Mouse (Mus musculus) intestine, embryonic 14.5 days (tissue): ENCODE results near the gene Tma7. TPM values are rescaled to one million over a fixed set of nuclear protein-coding genes. Genes with fewer than 3 reads are reported as not detected.

Source experiments
- ATAC-seq: fragments of 200-750 bp; cut with Nextera tagmentation; replicated peaks from 2 replicates; pipeline ENCODE4 v1.8.0; 2017; ENCODE audit warnings: low read depth, moderate number of reproducible peaks, moderate TSS enrichment, moderate library complexity; ENCODE audit not compliant: low FRiP score, low TSS enrichment
- DNase-seq: peaks from one replicate; pipeline ENCODE4 v3.0.0-alpha.2; 2018; ENCODE audit warnings: low spot score
- H3K27ac ChIP-seq: fragments of 300-500 bp; sonication (generic); 2 replicates; pipeline ENCODE4 v1.5.1; 2014; ENCODE audit warnings: low read depth, mild to moderate bottlenecking, control low read depth
- H3K27me3 ChIP-seq: fragments of 300-500 bp; sonication (generic); replicated peaks from 2 replicates; pipeline ENCODE4 v1.6.1; 2014; ENCODE audit warnings: low read length, control low read depth; ENCODE audit not compliant: control insufficient read depth, insufficient read depth
- H3K36me3 ChIP-seq: fragments of 300-500 bp; sonication (generic); 2 replicates; pipeline ENCODE4 v1.6.1; 2014; ENCODE audit warnings: low read length, control low read depth; ENCODE audit not compliant: control insufficient read depth, insufficient read depth
- H3K4me1 ChIP-seq: fragments of 300-500 bp; sonication (generic); replicated peaks from 2 replicates; pipeline ENCODE4 v1.6.1; 2014; ENCODE audit warnings: low read length, control low read depth, mixed read lengths; ENCODE audit not compliant: control insufficient read depth, insufficient read depth
- H3K4me2 ChIP-seq: fragments of 300-500 bp; sonication (generic); 2 replicates; pipeline ENCODE4 v1.6.1; 2014; ENCODE audit warnings: low read length
- H3K4me3 ChIP-seq: fragments of 300-500 bp; sonication (generic); 2 replicates; pipeline ENCODE4 v1.5.1; 2014; ENCODE audit warnings: low read depth, low read length, control low read depth, mixed read lengths
- H3K9ac ChIP-seq: fragments of 300-500 bp; sonication (generic); 2 replicates; pipeline ENCODE4 v1.6.1; 2014; ENCODE audit warnings: mild to moderate bottlenecking, low read length
- H3K9me3 ChIP-seq: fragments of 300-500 bp; sonication (generic); 2 replicates; pipeline ENCODE4 v1.6.1; 2016; ENCODE audit warnings: low read length, control low read depth; ENCODE audit not compliant: control insufficient read depth
- WGBS: fragments of 180-500 bp; shearing (Covaris S2); extraction: QIAGEN DNeasy Blood & Tissue Kit; methylation state at CpG from one replicate; pipeline ENCODE4 v1.1.7; 2014; 5-methylcytosine and 5-hydroxymethylcytosine counted together
- polyA plus RNA-seq: library from polyadenylated mRNA; unstranded; fragments of >200 nt; fragmentation: Nextera tagmentation; extraction: Ambion mirVana; gene quantifications from 2 replicates; pipeline ENCODE4 v1.2.1, GENCODE M21; 2014

The Tma7 gene
- polyA plus RNA-seq, 1 experiment from 2014 or later = 682 TPM

- no peak overlapping the region for H3K9ac ChIP-seq
- peaks cover 20% of the 10 kb centered on the region for H3K36me3 ChIP-seq
- no peak for DNase-seq
Measured at GRCm38 (mm10) chr9:109051011-109051501, 31.3 kb downstream of the Tma7 start.

GRCm38 (mm10) chr9:109050674-109050997 lies 31.8 kb downstream of the Tma7 start:
- DNase-seq (no peak), ATAC-seq (no peak)
- H3K9ac ChIP-seq = no peak overlapping the region
- H3K27me3 ChIP-seq = no peaks in the 10 kb centered on the region
- 81% methylated on average over 3 of the region's 3 CpGs for WGBS
- H3K27ac ChIP-seq = no peak overlapping the region
- peaks cover 7% of the 10 kb centered on the region for H3K4me1 ChIP-seq
- no peak overlapping the region for H3K4me2 ChIP-seq
- no peak overlapping the region for H3K4me3 ChIP-seq
- no peaks in the 10 kb centered on the region for H3K9me3 ChIP-seq
- H3K36me3 ChIP-seq = peaks cover 18% of the 10 kb centered on the region

More at GRCm38 (mm10) chr9:109051011-109051501, 31.3 kb downstream of the Tma7 start:
- Histone ChIP-seq H3K4me3 (no peak overlapping the region), H3K27me3 (no peaks in the 10 kb centered on the region), H3K9me3 (no peaks in the 10 kb centered on the region), H3K27ac (no peak overlapping the region), H3K4me2 (no peak overlapping the region), H3K4me1 (peaks cover 7% of the 10 kb centered on the region)
- no peak for ATAC-seq
- 90% methylated on average over 13 of the region's 13 CpGs for WGBS

GRCm38 (mm10) chr9:109049996-109050673 lies 32.3 kb downstream of the Tma7 start:
- DNase-seq = no peak
- H3K9ac ChIP-seq = no peak overlapping the region
- no peaks in the 10 kb centered on the region for H3K27me3 ChIP-seq
- no peak overlapping the region for H3K4me3 ChIP-seq
- H3K9me3 ChIP-seq = no peaks in the 10 kb centered on the region
- H3K27ac ChIP-seq = no peak overlapping the region
- peaks cover 18% of the 10 kb centered on the region for H3K36me3 ChIP-seq
- WGBS = 82% methylated on average over 9 of the region's 9 CpGs
- ATAC-seq = no peak
- peaks cover 3% of the 10 kb centered on the region; the same call in 1 of the 2 replicates for H3K4me1 ChIP-seq
- no peak overlapping the region for H3K4me2 ChIP-seq

- Histone ChIP-seq H3K9ac (no peak overlapping the region), H3K36me3 (peaks cover 18% of the 10 kb centered on the region), H3K4me2 (no peak overlapping the region), H3K27ac (no peak overlapping the region), H3K9me3 (no peaks in the 10 kb centered on the region), H3K4me1 (no peaks in the 10 kb centered on the region), H3K27me3 (no peaks in the 10 kb centered on the region), H3K4me3 (no peak overlapping the region)
- DNase-seq (no peak), ATAC-seq (no peak)
- WGBS = 67% methylated on average over 7 of the region's 7 CpGs
Measured at GRCm38 (mm10) chr9:109049316-109049715, 33.1 kb downstream of the Tma7 start.

- Histone ChIP-seq H3K9me3 (no peaks in the 10 kb centered on the region), H3K27me3 (no peaks in the 10 kb centered on the region), H3K4me1 (no peaks in the 10 kb centered on the region), H3K9ac (no peak overlapping the region), H3K4me2 (no peak overlapping the region), H3K36me3 (peaks cover 9% of the 10 kb centered on the region; the same call in 1 of the 2 replicates), H3K4me3 (no peak overlapping the region), H3K27ac (no peak overlapping the region)
- no peak for ATAC-seq
- DNase-seq = no peak
- WGBS = 38% methylated on average over 5 of the region's 5 CpGs
Measured at GRCm38 (mm10) chr9:109046306-109046705, 36.1 kb downstream of the Tma7 start.

GRCm38 (mm10) chr9:109041351-109041750 lies 41.0 kb downstream of the Tma7 start:
- Histone ChIP-seq H3K9me3 (no peaks in the 10 kb centered on the region), H3K4me3 (no peak overlapping the region), H3K27me3 (no peaks in the 10 kb centered on the region), H3K9ac (no peak overlapping the region), H3K27ac (no peak overlapping the region), H3K36me3 (no peaks in the 10 kb centered on the region), H3K4me1 (peaks cover 21% of the 10 kb centered on the region), H3K4me2 (peak overlapping the region; percentile 18; the same call in 1 of the 2 replicates)
- peak; percentile 9 for ATAC-seq
- no peak for DNase-seq
- WGBS = 67% methylated on average over 7 of the region's 7 CpGs

GRCm38 (mm10) chr9:109040906-109041305 lies 41.5 kb downstream of the Tma7 start:
- no peak overlapping the region for H3K9ac ChIP-seq
- 57% methylated on average over 6 of the region's 6 CpGs for WGBS
- H3K27ac ChIP-seq = 0 out of 2 replicates have a peak overlapping the region, but pooled peaks have one; percentile 33

GRCm38 (mm10) chr9:109040216-109040615 lies 42.2 kb downstream of the Tma7 start:
- ATAC-seq (no peak), DNase-seq (no peak)
- no peak overlapping the region for H3K9ac ChIP-seq
- 0 out of 2 replicates have a peak overlapping the region, but pooled peaks have one; percentile 33 for H3K27ac ChIP-seq
- H3K36me3 ChIP-seq = no peaks in the 10 kb centered on the region
- no peak overlapping the region for H3K4me3 ChIP-seq
- no peaks in the 10 kb centered on the region for H3K9me3 ChIP-seq
- peaks cover 21% of the 10 kb centered on the region for H3K4me1 ChIP-seq
- WGBS = 72% methylated on average over 8 of the region's 8 CpGs
- no peaks in the 10 kb centered on the region for H3K27me3 ChIP-seq
- peak overlapping the region; percentile 18; the same call in 1 of the 2 replicates for H3K4me2 ChIP-seq

More at GRCm38 (mm10) chr9:109040906-109041305, 41.5 kb downstream of the Tma7 start:
- ATAC-seq (peak; percentile 81), DNase-seq (no peak)
- Histone ChIP-seq H3K9me3 (no peaks in the 10 kb centered on the region), H3K4me2 (peak overlapping the region; percentile 18; the same call in 1 of the 2 replicates), H3K4me3 (no peak overlapping the region), H3K4me1 (peaks cover 21% of the 10 kb centered on the region), H3K36me3 (no peaks in the 10 kb centered on the region), H3K27me3 (no peaks in the 10 kb centered on the region)

GRCm38 (mm10) chr9:109039681-109040080 lies 42.7 kb downstream of the Tma7 start:
- ATAC-seq (no peak), DNase-seq (no peak)
- H3K27ac ChIP-seq = no peak overlapping the region
- H3K9me3 ChIP-seq = no peaks in the 10 kb centered on the region
- no peaks in the 10 kb centered on the region for H3K36me3 ChIP-seq
- no peak overlapping the region for H3K9ac ChIP-seq
- no peak overlapping the region for H3K4me3 ChIP-seq
- WGBS = 72% methylated on average over 4 of the region's 4 CpGs
- no peaks in the 10 kb centered on the region for H3K27me3 ChIP-seq
- peak overlapping the region; percentile 77 for H3K4me2 ChIP-seq
- H3K4me1 ChIP-seq = peaks cover 21% of the 10 kb centered on the region
